Mouse (Mus musculus) hindlimb bud, embryonic 11.5 days (tissue): ENCODE measurements around the gene Cyp26c1.

Source experiments
- DNase-seq: peaks from one replicate; pipeline ENCODE4 v3.0.0-alpha.2; 2012; ENCODE audit warnings: low read depth, low spot score; ENCODE audit errors: extremely low spot score

Gene Cyp26c1

GRCm38 (mm10) chr19:37698273-37699160 lies 13.1 kb downstream of the Cyp26c1 start:
- DNase-seq, result no peak

- no peak for DNase-seq
Observed at GRCm38 (mm10) chr19:37699711-37700110, 14.3 kb downstream of the Cyp26c1 start.

GRCm38 (mm10) chr19:37702377-37703076 lies 17.1 kb downstream of the Cyp26c1 start:
- no peak for DNase-seq

GRCm38 (mm10) chr19:37703902-37704509 lies 18.6 kb downstream of the Cyp26c1 start:
- no peak for DNase-seq

GRCm38 (mm10) chr19:37705722-37706121 lies 20.3 kb downstream of the Cyp26c1 start:
- no peak for DNase-seq

GRCm38 (mm10) chr19:37714681-37715080 lies 29.3 kb downstream of the Cyp26c1 start:
- DNase-seq, result no peak

- no peak for DNase-seq
Observed at GRCm38 (mm10) chr19:37715980-37716379, 30.6 kb downstream of the Cyp26c1 start.

GRCm38 (mm10) chr19:37716524-37717175 lies 31.3 kb downstream of the Cyp26c1 start:
- DNase-seq, result no peak

GRCm38 (mm10) chr19:37719166-37719565 lies 33.8 kb downstream of the Cyp26c1 start:
- no peak for DNase-seq

- no peak for DNase-seq
Observed at GRCm38 (mm10) chr19:37724591-37724990, 39.2 kb downstream of the Cyp26c1 start.

- DNase-seq, result no peak
Observed at GRCm38 (mm10) chr19:37726585-37726984, 41.2 kb downstream of the Cyp26c1 start.

GRCm38 (mm10) chr19:37727366-37727765 lies 42.0 kb downstream of the Cyp26c1 start:
- no peak for DNase-seq

- DNase-seq, result no peak
Observed at GRCm38 (mm10) chr19:37735426-37735825, 50.0 kb downstream of the Cyp26c1 start.

- DNase-seq, result no peak
Observed at GRCm38 (mm10) chr19:37738575-37738974, 53.2 kb downstream of the Cyp26c1 start.

- no peak for DNase-seq
Observed at GRCm38 (mm10) chr19:37740043-37740442, 54.7 kb downstream of the Cyp26c1 start.
